Mouse (Mus musculus): Measurements from ENCODE around the gene Birc5. TPM values are rescaled to one million over a fixed set of nuclear protein-coding genes. Genes with fewer than 3 reads are reported as not detected.
A peak's percentile ranks its signal among the peaks of the same experiment; 100 is the strongest.

The Birc5 gene
- total and polyA plus RNA-seq, 3 experiments = 131 to 241 (median 184) TPM

DNA sequence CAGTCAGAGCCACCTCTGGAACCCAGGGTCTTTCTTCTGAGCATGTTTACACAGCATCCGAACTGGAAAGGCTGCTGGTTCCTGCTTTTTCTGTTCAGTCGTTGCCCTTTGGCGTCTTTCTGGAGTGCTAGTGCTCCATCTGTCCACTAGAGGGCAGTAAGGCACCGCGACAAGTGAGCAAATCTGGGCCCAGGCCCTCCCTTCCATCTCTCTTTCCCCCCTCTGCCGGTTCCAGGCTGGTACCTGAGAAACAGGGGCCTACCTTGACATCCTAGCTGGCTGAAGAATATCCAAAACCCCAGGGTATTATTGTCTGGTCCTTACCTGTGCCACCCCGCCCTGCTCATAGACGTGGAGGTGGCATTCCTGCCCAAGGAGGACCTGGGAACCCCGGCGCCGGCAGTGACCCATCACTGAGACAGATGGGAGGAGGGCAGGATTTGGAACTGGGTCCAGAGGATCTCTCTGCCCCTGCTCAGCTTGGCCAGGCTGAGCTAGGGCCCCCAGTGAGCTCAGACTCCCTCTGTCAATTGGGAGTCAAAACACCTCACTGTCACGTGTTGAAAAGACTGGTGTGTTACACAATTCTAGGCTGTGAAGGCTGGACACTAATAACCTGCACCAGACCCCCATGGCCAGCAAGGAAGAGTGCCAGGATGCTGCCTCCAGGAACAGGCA, 21.8 kb downstream of the Birc5 start:
- H3K9me3 ChIP-seq (replicated peaks) = no peaks in the 10 kb centered on the region
- ATAC-seq (ENCODE audit: extremely low read depth, insufficient number of reproducible peaks, low FRiP score, poor library complexity, severe bottlenecking) = 0 out of 2 replicates have a peak, but pooled peaks have one; percentile 8
- no peaks in the 10 kb centered on the region for H3K36me3 ChIP-seq (replicated peaks)
- TF ChIP-seq CTCF (IDR thresholded peaks at IDR 0.05; ENCODE audit: low read depth, low read length) (peak; percentile 90), GATA1 (IDR thresholded peaks at IDR 0.05; ENCODE audit: borderline replicate concordance, low read length) (no peak), GATA2 (IDR thresholded peaks at IDR 0.05; ENCODE audit: borderline replicate concordance, low read depth, low read length) (no peak), TAL1 (conservative IDR thresholded peaks at IDR 0.05; ENCODE audit: low read depth, low read length) (no peak)
- peaks cover 69% of the 10 kb centered on the region for H3K27me3 ChIP-seq (ENCODE audit: insufficient read depth, low read length)
- peak; percentile 65 for DNase-seq (ENCODE audit: low spot score)
- H3K4me3 ChIP-seq (ENCODE audit: low read depth, low read length) = no peak overlapping the region
- H3K4me1 ChIP-seq (ENCODE audit: insufficient read depth, low read depth, low read length) = peaks cover 10% of the 10 kb centered on the region

DNA sequence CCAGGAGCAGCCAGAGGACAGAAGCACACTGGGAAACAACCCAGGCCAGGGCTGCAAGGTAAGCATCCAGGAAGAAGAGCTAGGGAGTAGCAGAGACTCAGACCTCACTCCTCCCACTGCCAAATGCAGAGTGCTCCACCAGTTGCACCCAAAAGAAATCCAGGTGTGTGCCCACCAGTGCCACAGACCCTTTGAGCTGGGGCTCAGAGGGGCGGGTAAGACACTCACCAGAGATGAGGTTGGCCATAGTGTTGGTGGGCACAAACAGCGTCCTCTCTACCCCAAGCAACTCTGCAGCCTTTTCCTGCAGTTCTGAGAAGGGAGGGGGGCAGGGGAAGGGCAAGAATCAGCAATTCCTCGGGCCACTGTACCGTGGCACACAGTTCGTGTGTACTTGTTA, 22.3 kb downstream of the Birc5 start:
- peaks cover 5% of the 10 kb centered on the region for H3K4me1 ChIP-seq (ENCODE audit: insufficient read depth, low read depth, low read length)
- ATAC-seq (ENCODE audit: extremely low read depth, insufficient number of reproducible peaks, low FRiP score, poor library complexity, severe bottlenecking) = no peak
- no peak overlapping the region for H3K4me3 ChIP-seq (ENCODE audit: low read depth, low read length)

DNA sequence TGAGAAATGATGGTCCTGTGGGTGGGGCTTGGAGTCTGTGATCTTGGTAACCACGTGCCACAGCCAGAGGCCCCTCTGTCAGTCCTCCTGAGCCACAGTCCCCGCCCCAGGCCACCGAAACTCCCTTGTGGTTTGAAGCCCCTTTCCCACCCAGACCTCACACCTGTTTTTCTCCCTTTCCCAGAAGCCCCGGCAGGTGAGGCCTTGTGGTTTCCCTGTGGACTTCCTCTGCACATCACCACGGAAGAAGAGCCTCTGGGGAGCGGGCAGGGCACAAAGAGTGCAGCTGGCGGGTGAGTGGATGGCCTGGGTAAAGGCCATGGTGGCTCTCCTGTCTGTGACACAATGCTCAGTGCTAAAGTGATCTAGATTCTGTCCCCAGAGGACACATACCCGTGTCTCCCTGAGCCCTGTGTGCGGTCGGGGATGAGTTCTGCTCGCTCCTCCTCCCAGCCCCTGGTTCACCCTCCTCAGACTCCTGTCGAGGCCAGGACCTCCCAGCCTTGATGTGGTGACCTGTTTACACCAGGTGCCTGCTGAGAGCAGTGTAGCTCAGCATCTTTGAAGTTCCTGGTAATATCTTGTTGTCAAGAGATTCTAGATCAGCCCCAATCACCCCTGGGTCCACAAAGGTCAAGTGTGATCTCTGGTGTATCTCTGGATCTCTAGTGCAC, 23.0 kb downstream of the Birc5 start:
- ATAC-seq (ENCODE audit: extremely low read depth, insufficient number of reproducible peaks, low FRiP score, poor library complexity, severe bottlenecking) (no peak), DNase-seq (ENCODE audit: low spot score) (no peak)
- H3K4me3 ChIP-seq (ENCODE audit: low read depth, low read length) = no peak overlapping the region

More for the DNA sequence above, 22.3 kb downstream of the Birc5 start:
- DNase-seq (ENCODE audit: low spot score) = no peak
- H3K9me3 ChIP-seq (replicated peaks) = no peaks in the 10 kb centered on the region
- peaks cover 67% of the 10 kb centered on the region for H3K27me3 ChIP-seq (ENCODE audit: insufficient read depth, low read length)
- H3K36me3 ChIP-seq (replicated peaks) = no peaks in the 10 kb centered on the region
- TF ChIP-seq POLR2AphosphoS5 (IDR thresholded peaks at IDR 0.05; ENCODE audit: insufficient replicate concordance, low read depth, low read length) = no peak
- no peak for TF ChIP-seq TAL1 (conservative IDR thresholded peaks at IDR 0.05; ENCODE audit: low read depth, low read length)
- no peak for TF ChIP-seq GATA1 (IDR thresholded peaks at IDR 0.05; ENCODE audit: borderline replicate concordance, low read length)
- no peak for TF ChIP-seq GATA2 (IDR thresholded peaks at IDR 0.05; ENCODE audit: borderline replicate concordance, low read depth, low read length)
- no peak for TF ChIP-seq CTCF (IDR thresholded peaks at IDR 0.05; ENCODE audit: low read depth, low read length)

DNA sequence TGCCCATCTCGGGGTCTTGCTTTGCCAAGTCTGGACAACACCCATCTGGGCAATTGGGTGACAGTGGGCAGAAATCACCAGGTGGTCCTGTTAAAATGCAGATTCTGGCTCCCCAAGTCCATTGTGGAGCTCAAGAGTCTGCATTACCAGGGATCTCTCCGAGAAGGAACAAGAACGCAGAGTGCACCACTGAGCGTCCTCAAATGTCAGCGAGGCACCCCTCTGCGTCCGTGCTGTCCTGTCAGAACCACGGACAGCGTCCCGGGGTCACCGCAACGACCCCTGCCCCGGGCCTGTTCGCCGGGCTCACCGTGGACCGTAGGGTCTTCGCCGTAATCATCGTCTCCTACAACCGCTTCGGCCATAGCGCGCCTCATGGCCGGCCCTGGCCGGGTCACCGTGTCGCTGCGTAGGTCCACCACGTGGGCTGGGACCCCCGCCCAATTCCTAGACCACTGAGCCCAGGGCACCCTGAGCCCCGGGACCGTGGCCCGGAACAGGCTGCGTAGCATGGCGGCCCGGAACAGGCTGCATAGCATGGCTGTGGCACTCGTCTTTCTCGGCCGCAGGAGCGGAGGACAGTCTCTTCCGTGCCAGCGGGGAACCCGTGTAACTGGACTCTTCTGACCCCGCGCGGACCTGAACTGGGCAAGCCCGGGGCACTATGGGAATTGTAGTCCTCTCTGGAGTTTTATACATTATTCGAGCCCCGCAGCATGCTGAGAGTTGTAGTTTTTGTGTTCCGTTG, 24.0 kb downstream of the Birc5 start, which contains the start of gene Tha1:
Gene Tha1, minus strand, starts transcription at position 621 of the 748 bp plus-strand sequence.
- Histone ChIP-seq H3K36me3 (replicated peaks) (no peaks in the 10 kb centered on the region), H3K4me3 (ENCODE audit: low read depth, low read length) (no peak within 1 kb of the TSS), H3K27me3 (ENCODE audit: insufficient read depth, low read length) (peaks cover 64% of the 10 kb centered on the region), H3K9me3 (replicated peaks) (no peaks in the 10 kb centered on the region), H3K4me1 (ENCODE audit: insufficient read depth, low read depth, low read length) (peaks cover 3% of the 10 kb centered on the region; the same call in 1 of the 2 replicates)
- ATAC-seq (ENCODE audit: extremely low read depth, insufficient number of reproducible peaks, low FRiP score, poor library complexity, severe bottlenecking) (no peak), DNase-seq (ENCODE audit: low spot score) (no peak)
- TF ChIP-seq GATA2 (IDR thresholded peaks at IDR 0.05; ENCODE audit: borderline replicate concordance, low read depth, low read length) (no peak), CTCF (IDR thresholded peaks at IDR 0.05; ENCODE audit: low read depth, low read length) (no peak), GATA1 (IDR thresholded peaks at IDR 0.05; ENCODE audit: borderline replicate concordance, low read length) (no peak), POLR2AphosphoS5 (IDR thresholded peaks at IDR 0.05; ENCODE audit: insufficient replicate concordance, low read depth, low read length) (no peak), TAL1 (conservative IDR thresholded peaks at IDR 0.05; ENCODE audit: low read depth, low read length) (no peak)

More for the DNA sequence above, 23.0 kb downstream of the Birc5 start:
- H3K4me1 ChIP-seq (ENCODE audit: insufficient read depth, low read depth, low read length) = peaks cover 3% of the 10 kb centered on the region; the same call in 1 of the 2 replicates
- H3K36me3 ChIP-seq (replicated peaks) = no peaks in the 10 kb centered on the region
- H3K27me3 ChIP-seq (ENCODE audit: insufficient read depth, low read length) = peaks cover 63% of the 10 kb centered on the region
- TF ChIP-seq TAL1 (conservative IDR thresholded peaks at IDR 0.05; ENCODE audit: low read depth, low read length) (no peak), GATA1 (IDR thresholded peaks at IDR 0.05; ENCODE audit: borderline replicate concordance, low read length) (no peak), GATA2 (IDR thresholded peaks at IDR 0.05; ENCODE audit: borderline replicate concordance, low read depth, low read length) (no peak), POLR2AphosphoS5 (IDR thresholded peaks at IDR 0.05; ENCODE audit: insufficient replicate concordance, low read depth, low read length) (no peak), CTCF (IDR thresholded peaks at IDR 0.05; ENCODE audit: low read depth, low read length) (no peak)
- H3K9me3 ChIP-seq (replicated peaks) = no peaks in the 10 kb centered on the region

DNA sequence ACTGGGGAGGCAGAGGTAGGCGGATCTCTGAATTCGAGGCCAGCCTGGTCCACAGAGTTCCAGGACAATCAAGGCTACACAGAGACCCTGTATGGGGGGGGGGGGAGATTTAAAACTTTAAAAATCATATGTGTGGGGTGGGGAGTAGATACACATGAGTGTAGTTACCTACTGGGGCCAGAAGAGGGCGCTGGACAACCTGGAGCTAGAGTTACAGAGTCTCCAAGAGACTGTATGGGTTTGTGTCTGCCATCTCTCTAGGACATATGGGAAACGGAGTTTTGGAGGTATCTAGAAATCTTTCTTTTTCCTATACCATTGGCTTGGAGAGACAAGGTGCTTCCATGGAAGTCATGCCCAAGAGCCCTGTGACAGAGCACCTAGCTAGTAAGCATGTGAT, 25.4 kb downstream of the Birc5 start:
- Histone ChIP-seq H3K36me3 (replicated peaks) (no peaks in the 10 kb centered on the region), H3K9me3 (replicated peaks) (no peaks in the 10 kb centered on the region), H3K4me3 (ENCODE audit: low read depth, low read length) (no peak overlapping the region), H3K27me3 (ENCODE audit: insufficient read depth, low read length) (peaks cover 62% of the 10 kb centered on the region), H3K4me1 (ENCODE audit: insufficient read depth, low read depth, low read length) (peaks cover 8% of the 10 kb centered on the region; the same call in 1 of the 2 replicates)
- DNase-seq (ENCODE audit: low spot score) = no peak
- TF ChIP-seq CTCF (IDR thresholded peaks at IDR 0.05; ENCODE audit: low read depth, low read length) = no peak
- no peak for TF ChIP-seq GATA1 (IDR thresholded peaks at IDR 0.05; ENCODE audit: borderline replicate concordance, low read length)
- TF ChIP-seq GATA2 (IDR thresholded peaks at IDR 0.05; ENCODE audit: borderline replicate concordance, low read depth, low read length) = no peak
- no peak for TF ChIP-seq POLR2AphosphoS5 (IDR thresholded peaks at IDR 0.05; ENCODE audit: insufficient replicate concordance, low read depth, low read length)
- TF ChIP-seq TAL1 (conservative IDR thresholded peaks at IDR 0.05; ENCODE audit: low read depth, low read length) = no peak
- ATAC-seq (ENCODE audit: extremely low read depth, insufficient number of reproducible peaks, low FRiP score, poor library complexity, severe bottlenecking) = no peak
